Mouse (Mus musculus) MN1 (cell line): ENCODE results near the gene Cdrt4.

Source experiments
- DNase-seq: peaks from one replicate; pipeline ENCODE4 v3.0.0-alpha.2; 2016; ENCODE audit warnings: low spot score

The Cdrt4 gene

DNA sequence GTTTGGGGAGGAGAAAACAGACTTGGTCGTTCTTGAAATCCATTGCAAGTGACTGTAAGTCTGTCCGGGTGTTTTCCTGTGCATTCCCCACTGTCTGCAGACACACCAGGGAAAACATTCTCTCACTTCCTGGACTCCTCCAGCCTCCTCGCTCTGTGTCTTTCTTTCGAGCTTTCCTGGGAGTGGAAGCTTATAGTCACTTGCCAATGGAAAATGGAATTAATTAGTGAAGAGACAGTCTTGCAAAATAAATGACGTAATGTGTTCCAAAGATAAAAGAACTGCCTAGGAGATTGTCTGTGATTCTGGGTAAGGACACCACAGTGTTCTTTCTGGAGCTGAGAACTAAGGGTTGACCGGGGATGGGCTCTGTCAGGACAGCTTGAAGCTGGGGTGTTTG lies 7.5 kb upstream of the Cdrt4 start:
- peak; percentile 10 for DNase-seq

- peak; percentile 78 for DNase-seq
These were observed 5.5 kb upstream of the Cdrt4 start for GRCm38 (mm10) chr11:62945514-62945913.

DNA sequence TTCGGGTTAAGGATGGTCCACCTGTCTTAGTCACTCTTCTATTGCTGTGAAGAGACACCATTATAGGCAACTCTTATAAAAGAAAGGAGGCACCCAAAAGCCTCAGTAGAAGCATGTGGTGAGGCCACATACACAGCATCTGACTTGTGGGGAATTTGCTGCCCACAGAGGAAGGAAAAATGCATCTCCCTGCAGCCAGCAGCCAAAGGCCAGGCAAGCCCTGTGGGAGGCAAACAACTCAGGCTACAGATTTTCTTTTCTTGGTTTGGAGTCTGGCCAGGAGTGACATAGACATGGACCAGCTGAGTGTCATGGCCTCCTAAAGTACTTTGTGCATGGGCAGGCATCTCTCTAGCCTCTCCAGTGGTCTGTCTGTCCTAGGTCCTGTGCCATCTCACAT lies 1.4 kb upstream of the Cdrt4 start:
- DNase-seq = no peak

DNA sequence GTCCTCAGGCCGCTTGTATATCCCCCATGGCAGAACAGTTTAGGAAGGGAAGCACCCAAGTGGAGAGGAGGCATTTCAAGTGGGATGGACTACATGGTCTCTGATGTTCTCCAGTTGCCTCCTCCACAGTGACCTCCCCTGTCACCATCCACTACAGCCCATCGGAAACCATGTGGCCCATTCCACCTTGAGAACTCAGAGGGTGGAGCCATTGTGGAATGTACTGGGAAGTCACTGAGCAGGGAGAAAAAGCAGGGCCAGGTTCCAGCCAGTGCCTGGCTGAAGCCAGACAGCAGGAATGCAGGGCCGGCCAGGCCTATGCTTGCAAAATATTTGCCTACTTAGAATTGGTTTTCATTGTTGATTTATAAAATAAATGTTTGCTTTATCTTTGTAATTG lies 3.8 kb downstream of the Cdrt4 start:
- no peak for DNase-seq

GRCm38 (mm10) chr11:62955186-62955585 lies 4.2 kb downstream of the Cdrt4 start:
- DNase-seq = no peak

DNA sequence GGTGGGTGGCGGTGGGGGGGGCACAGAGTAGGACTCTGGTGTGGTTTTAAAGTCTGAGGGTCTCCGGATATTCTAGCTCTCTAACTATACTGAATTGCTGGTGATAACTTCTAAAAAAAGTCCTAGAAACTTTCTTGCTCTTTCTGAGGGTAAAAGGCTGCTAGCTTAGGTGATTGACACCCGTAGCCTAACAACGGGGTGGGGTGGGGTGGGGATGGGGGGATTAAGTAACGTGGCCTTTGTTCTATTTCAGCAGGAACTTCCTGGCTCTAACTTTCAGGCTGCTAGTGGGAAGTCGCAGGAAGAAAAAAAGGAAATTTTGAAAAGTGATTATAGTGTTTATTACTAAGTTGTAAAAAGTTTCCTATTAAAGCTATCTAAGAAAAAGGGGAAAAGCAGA lies 4.8 kb downstream of the Cdrt4 start:
- no peak for DNase-seq

DNA sequence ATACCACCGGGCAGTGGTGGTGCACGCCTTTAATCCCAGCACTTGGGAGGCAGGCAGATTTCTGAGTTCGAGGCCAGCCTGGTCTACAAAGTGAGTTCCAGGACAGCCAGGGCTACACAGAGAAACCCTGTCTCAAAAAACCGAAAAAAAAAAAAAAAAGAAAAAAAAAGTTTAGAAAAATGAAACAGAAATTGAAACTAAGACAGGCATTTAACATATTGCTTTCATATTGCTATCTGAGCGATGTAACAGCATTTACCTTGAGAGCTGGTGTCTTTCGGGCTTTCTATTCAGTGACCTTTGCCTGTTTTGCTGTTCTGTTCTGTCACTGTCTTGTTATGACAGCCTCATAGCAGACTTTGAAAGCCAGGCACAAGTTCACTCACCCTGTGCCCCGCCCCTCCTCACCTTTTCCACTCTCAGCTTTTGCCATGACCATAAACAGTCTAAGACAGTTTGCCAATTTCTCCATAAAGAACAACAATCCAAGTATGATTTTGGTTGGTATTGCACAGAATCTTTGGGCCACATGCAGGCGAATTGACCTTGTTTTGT lies 6.7 kb downstream of the Cdrt4 start:
- no peak for DNase-seq

GRCm38 (mm10) chr11:62963292-62963691 lies 12.3 kb downstream of the Cdrt4 start:
- DNase-seq = no peak

- DNase-seq = no peak
These were observed 15.4 kb downstream of the Cdrt4 start for GRCm38 (mm10) chr11:62966424-62966764.

- DNase-seq = no peak
These were observed 16.0 kb downstream of the Cdrt4 start for GRCm38 (mm10) chr11:62966765-62967633.

- DNase-seq = no peak
These were observed 26.2 kb downstream of the Cdrt4 start for GRCm38 (mm10) chr11:62977176-62977575.

- no peak for DNase-seq
These were observed 27.9 kb downstream of the Cdrt4 start for GRCm38 (mm10) chr11:62978886-62979285.

DNA sequence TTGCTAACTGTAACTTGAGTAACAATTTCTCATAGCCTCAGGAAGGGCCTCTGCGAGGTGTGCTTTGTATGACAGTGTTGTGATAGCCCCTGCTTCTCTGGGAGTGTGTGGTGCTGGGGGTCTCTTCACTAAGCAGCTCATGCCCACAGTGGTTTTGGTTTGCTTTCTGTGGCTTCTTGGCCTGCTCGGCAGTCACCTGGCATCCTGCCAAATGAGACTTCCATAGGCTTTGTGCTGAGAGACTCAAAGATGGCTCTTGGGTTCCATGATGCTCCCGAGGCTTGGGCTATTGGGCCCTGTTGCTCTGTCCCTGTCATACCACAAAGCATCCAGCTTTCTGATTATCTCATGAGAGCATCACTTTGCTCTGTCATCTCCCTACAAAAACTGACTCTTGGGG lies 30.7 kb downstream of the Cdrt4 start:
- DNase-seq = no peak

DNA sequence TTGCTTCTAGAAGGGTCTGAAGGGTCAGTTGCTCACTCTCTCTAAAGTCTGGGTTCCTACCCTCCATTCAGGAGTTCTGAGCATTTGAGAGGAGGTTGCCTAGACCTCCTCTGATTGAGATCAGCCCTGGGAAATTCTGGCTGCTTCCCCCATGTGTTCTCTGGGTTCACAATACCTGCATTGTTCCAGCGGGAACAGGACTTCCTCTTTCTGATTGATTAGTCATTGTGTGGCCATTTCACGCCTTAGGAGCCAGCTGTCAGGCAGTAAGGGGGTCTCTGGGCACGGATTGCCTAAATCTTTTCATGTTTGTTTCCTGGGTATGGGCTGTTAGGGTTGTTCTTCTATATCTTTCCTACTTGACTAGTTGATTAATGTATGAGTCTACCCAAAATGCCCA lies 32.8 kb downstream of the Cdrt4 start:
- no peak for DNase-seq

GRCm38 (mm10) chr11:62984365-62984764 lies 33.4 kb downstream of the Cdrt4 start:
- no peak for DNase-seq

GRCm38 (mm10) chr11:62985075-62985474 lies 34.1 kb downstream of the Cdrt4 start:
- DNase-seq = no peak

DNA sequence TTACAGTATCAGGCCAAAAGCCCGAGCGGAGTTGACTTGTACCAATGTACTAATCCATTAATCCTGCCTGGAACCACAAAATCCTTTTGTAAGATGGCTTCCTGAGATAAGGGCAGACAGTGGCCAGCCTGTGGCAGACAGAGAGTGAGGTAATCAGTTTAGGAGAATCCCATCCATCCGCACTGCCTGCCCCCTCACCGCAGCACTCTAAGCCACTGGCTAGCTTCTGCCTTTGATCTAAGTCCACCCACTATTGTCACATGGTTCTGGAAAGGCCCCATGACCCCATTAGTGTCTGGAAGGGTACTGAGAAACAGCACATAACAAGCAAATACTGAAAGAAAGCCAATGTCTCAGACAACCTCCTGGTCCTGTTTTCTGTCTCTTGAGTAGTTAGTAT lies 35.6 kb downstream of the Cdrt4 start:
- DNase-seq = peak; percentile 73

GRCm38 (mm10) chr11:62990150-62990685 lies 39.2 kb downstream of the Cdrt4 start:
- no peak for DNase-seq

DNA sequence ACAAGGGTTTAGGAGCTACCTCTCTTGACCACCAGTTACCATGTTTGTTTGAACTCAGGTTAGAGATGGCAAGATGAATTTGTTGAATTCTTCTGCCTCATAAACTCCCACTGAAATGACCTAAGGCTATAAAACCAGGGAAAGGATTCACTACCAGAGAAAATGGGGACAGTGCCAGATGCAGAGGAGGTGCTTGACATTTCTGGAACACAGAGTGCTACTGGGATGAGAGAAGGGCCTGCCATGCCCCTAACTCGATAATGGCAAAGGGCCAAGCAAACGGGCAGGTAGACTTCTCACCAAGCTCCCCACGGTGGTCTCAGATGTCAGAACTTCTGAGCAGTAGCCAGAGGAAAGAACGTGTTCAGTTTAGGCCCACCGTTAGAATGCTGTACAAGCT lies 39.8 kb downstream of the Cdrt4 start:
- no peak for DNase-seq

GRCm38 (mm10) chr11:62992545-62993242 lies 41.7 kb downstream of the Cdrt4 start:
- no peak for DNase-seq

DNA sequence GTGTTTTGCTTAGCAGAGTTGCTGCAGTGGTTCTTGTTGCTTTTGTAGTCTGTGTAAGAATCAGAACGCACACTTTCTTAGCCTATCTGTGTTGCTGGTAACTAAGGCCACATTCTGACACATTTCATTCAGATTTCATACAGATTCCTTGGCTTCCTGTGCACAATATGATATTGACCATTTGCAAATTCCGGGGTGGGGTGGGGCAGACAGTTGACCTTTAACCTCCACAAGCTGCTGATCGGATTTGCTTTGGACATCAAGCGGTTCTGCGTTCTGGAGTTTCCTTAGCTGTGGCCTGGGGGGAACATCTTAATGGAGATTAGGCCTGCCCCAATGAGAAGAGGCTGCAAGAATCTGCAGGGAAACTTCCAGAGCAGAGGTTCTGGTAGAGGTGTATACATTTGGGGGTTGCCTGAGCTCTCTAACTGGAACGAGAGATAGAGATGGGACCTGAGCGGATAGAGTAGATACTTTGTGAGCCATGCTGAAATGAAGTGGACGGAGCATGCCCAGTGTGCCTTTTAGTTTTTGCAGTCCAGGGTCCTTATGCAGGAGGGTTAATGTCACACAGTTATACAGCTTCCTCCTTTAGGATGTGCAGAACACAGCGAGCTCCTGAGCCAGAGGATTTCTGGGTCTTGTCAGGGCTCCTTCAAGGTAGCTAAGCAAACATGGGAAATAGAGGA lies 44.2 kb downstream of the Cdrt4 start:
- no peak for DNase-seq

- DNase-seq = peak; percentile 40
These were observed 44.9 kb downstream of the Cdrt4 start for GRCm38 (mm10) chr11:62995755-62996521.
